ENCODE assay signal across 10 mouse cellular contexts in the genomic region with DNA sequence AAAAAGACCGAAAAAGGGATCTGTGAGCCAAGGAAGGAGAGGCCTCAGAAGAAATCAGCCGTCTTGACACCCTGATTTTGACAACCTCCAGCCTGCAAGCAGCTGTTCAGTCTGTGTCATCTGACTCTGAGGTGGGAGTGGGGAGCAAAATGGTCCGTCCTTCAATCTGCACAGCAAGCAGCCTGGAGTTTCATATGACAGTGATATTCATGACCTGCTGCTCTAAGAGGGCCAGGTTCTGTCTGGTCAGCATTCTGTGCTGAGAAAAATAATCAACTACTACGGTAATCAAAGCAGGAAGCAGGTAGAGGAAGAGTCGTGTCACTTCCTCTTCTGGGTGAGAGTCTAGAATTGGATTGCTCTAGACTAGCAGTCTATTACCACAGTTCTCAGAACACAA. TPM values are rescaled to one million over a fixed set of nuclear protein-coding genes. Genes with fewer than 3 reads are reported as not detected.
DNase-seq lines count a peak whose midpoint lies in the region; ATAC-seq and TF ChIP-seq lines count a peak whose summit lies in the region.
"Had no signal": no experiment of that assay in that cellular context is flagged by ENCODE, and none has a peak within 500 bp of the region (broad histone marks: within the 10 kb centered on the region; RNA-seq: fewer than 3 reads in every experiment).

No protein-coding gene starts in this region.

- no peak overlapping the region for H3K9ac ChIP-seq in kidney, postnatal 0 days (ENCODE audit: low read depth, low read length)
- H3K9ac ChIP-seq in liver, embryonic 15.5 days = peak overlapping the region; percentile 48
- H3K9ac ChIP-seq: intestine, embryonic 15.5 days had no signal

- peaks cover 9% of the 10 kb centered on the region for H3K4me1 ChIP-seq in kidney, postnatal 0 days (replicated peaks; ENCODE audit: insufficient read depth, low read length)
- peaks cover 84% of the 10 kb centered on the region for H3K4me1 ChIP-seq in liver, embryonic 15.5 days (replicated peaks)

- no peaks in the 10 kb centered on the region for H3K36me3 ChIP-seq in kidney, postnatal 0 days (ENCODE audit: insufficient read depth, low read length)
- no peaks in the 10 kb centered on the region for H3K36me3 ChIP-seq in liver, embryonic 15.5 days (replicated peaks)
- H3K36me3 ChIP-seq: intestine, embryonic 15.5 days had no signal

- H3K4me2 ChIP-seq in kidney, postnatal 0 days (ENCODE audit: low read length) = no peak overlapping the region
- H3K4me2 ChIP-seq in liver, embryonic 15.5 days = peak overlapping the region; percentile 58
- H3K4me2 ChIP-seq: heart, embryonic 11.5 days; intestine, embryonic 15.5 days had no signal

- DNase-seq in kidney, postnatal 0 days (ENCODE audit: low spot score) = peak; percentile 50
- no peak for DNase-seq in kidney, adult 8-10 months
- peak; percentile 43 for DNase-seq in thymus, postnatal 25 days
- DNase-seq in thymus, postnatal 36 days = no peak
- no peak for DNase-seq in ovary, postnatal 36 days (ENCODE audit: low spot score)
- DNase-seq in c-Kit-positive CD71-positive TER-119-positive erythroid progenitor cells, embryonic 14.5 days (ENCODE audit: low spot score) = no peak
- DNase-seq: cerebellum, adult 2 months had no signal

- H3K27me3 ChIP-seq in kidney, postnatal 0 days (ENCODE audit: insufficient read depth, low read length) = no peaks in the 10 kb centered on the region
- no peaks in the 10 kb centered on the region for H3K27me3 ChIP-seq in liver, embryonic 15.5 days
- H3K27me3 ChIP-seq: intestine, embryonic 15.5 days had no signal

- no peak for TF ChIP-seq CTCF in kidney, postnatal 0 days (IDR thresholded peaks at IDR 0.05; ENCODE audit: low read depth)

- WGBS in kidney, postnatal 0 days = 33% methylated on average over 5 of the region's 5 CpGs
- 26% methylated on average over 5 of the region's 5 CpGs for WGBS in liver, embryonic 15.5 days (ENCODE audit: insufficient replicate concordance)

- H3K9me3 ChIP-seq in kidney, postnatal 0 days (replicated peaks; ENCODE audit: low read length) = no peaks in the 10 kb centered on the region
- H3K9me3 ChIP-seq in liver, embryonic 15.5 days (replicated peaks) = no peaks in the 10 kb centered on the region
- H3K9me3 ChIP-seq: intestine, embryonic 15.5 days had no signal

- no peak for ATAC-seq in kidney, postnatal 0 days (replicated peaks; ENCODE audit: low FRiP score, low read depth)
- ATAC-seq in liver, embryonic 15.5 days (ENCODE audit: insufficient read depth) = no peak
- ATAC-seq: intestine, embryonic 15.5 days had no signal

- no peak overlapping the region for H3K4me3 ChIP-seq in kidney, postnatal 0 days (replicated peaks; ENCODE audit: low read depth, low read length)
- H3K4me3 ChIP-seq in liver, embryonic 15.5 days (replicated peaks) = no peak overlapping the region
- H3K4me3 ChIP-seq: intestine, embryonic 15.5 days had no signal

- H3K27ac ChIP-seq in kidney, postnatal 0 days = no peak overlapping the region
- peak overlapping the region; percentile 97 for H3K27ac ChIP-seq in liver, embryonic 15.5 days (replicated peaks)
- H3K27ac ChIP-seq: intestine, embryonic 15.5 days had no signal

RNA-seq across cellular contexts. Expression of a gene that starts 1.1 kb away (rescaled TPM):
- 95.6 and 99.0 TPM in 2 replicates for polyA plus RNA-seq in kidney, postnatal 0 days (2015; fragmentation: Nextera tagmentation; extraction: Ambion mirVana)
- 266 and 301 TPM in 2 replicates for polyA plus RNA-seq in liver, embryonic 15.5 days (2015; fragmentation: Nextera tagmentation; extraction: Ambion mirVana)

Comparison
In these comparisons a context has a peak if more than half of its experiments do, and no peak if none do; other contexts are left out.
1. DNase-seq: peak in kidney, postnatal 0 days (single experiment) and thymus, postnatal 25 days (single experiment); none in kidney, adult 8-10 months (0 of 2), thymus, postnatal 36 days (0 of 2), ovary, postnatal 36 days (single experiment) and c-Kit-positive CD71-positive TER-119-positive erythroid progenitor cells, embryonic 14.5 days (single experiment).